Mouse (Mus musculus) liver, adult 2 months (tissue): ENCODE measurements around the gene Dlg2.

Experiments
- CTCF ChIP-seq: fragments of 200-500 bp; IDR thresholded peaks from 2 replicates; pipeline ENCODE4 v1.5.1; 2011; ENCODE audit warnings: low read depth, low read length, control low read depth
- POLR2A ChIP-seq: fragments of 200-500 bp; IDR thresholded peaks from 2 replicates; pipeline ENCODE4 v1.6.1; 2011; ENCODE audit warnings: low read length, control low read depth; ENCODE audit not compliant: insufficient read depth; ENCODE audit errors: extremely low read depth

- TF ChIP-seq CTCF = no peak
- TF ChIP-seq POLR2A = no peak
Measured at GRCm38 (mm10) chr7:92320181-92320580, 1843.7 kb downstream of the Dlg2 start.
